Mouse (Mus musculus) urinary bladder, postnatal 36 days (tissue): ENCODE data around the gene Fcer1g.

Experiments used
- DNase-seq, 2 experiments: peaks; one replicate each; pipeline ENCODE4 v3.0.0; 2022; ENCODE audit warnings: low spot score in 2 of 2, mixed read lengths in 1 of 2

Fcer1g gene

DNA sequence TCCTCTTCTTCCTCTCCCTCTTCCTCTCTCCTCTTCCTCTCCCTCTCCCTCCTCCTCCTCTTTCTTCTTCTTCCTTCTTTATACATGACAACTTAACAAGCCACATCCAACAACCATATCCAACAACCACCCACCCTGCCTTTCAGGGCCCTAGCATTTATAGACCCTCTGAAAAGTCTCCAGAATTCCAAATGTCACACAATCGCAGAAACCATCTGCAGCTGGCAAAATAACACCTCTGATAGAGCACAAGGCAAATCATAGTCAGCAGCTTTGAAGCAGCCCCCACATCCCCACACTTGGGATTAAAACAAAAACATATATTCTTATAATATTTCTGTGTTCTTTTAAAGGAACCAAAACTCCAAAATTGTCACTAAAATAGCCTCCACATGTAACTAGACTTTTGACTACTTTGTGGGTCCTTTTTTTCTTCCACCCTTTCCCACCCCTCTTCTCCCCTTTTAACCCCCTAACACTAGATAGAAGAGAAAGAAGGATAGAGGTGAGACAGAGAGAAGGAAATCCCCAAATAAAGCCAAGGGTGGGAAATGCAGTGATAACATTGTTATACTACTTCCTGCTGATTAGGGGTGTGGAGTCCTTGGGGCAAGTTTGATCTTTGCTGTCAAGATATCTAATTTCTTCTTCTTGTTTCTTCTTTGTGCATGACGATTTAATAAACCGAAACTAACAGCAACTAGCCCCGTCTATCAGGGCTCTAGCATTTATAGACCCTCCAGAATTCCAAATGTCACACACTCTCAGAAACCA lies 32.0 kb upstream of the Fcer1g start:
- no peak for DNase-seq

DNA sequence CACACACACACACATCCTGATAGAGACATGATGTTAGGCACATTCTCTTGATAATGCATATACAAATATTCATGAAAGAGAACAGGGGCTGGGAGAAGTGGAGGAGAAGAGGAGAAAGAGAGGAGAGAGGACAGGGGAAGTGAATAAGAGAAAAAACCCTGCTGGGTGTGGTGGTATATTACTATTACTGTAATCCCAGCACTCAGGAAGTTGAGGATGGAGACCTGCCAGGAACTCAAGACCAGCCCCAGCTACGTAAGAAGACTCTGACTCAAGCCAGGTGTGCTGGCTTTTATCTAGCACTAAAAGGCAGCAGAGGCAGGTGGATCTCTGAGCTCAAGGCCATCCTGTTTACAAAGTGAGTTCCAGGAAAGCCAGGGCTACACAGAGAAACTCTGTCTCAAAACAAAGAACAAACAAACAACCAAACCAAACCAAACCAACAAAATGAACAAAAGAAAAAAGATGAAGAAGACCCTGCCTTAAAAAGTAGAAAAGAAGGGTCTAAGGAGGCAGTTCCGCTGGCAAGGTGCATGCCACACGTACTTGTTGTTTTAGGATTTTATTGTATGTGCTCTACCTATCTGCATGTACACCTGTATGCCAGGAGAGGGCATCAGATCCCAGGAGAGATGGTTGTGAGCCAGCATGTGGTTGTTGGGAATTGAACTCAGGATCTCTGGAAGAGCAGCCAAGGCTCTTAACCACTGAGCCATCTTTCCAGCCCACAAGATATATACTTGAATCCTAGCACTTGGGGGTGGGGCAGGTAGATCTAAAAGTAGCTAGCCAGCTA lies 29.7 kb upstream of the Fcer1g start:
- no peak for DNase-seq

DNA sequence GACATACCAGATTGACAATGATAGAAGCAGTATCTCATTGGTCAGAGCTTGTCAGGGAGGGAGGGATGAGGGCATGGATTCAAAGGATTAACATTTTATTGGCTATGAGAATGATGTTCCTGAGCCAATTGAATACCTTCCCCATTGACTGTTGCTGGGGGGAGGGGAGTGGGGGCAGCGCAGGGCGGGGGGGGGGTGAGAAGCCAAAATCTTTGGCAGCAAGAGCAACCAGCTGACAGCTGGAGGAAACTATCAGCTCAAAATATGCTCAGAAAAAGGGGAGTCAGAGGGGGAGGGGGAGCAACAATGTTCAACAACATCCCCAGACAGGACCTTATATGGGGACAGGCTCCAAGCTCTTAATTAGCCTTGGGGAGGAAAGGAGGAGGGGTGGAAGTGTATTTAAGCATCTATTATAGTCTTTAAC lies 29.0 kb upstream of the Fcer1g start:
- DNase-seq: no peak

DNA sequence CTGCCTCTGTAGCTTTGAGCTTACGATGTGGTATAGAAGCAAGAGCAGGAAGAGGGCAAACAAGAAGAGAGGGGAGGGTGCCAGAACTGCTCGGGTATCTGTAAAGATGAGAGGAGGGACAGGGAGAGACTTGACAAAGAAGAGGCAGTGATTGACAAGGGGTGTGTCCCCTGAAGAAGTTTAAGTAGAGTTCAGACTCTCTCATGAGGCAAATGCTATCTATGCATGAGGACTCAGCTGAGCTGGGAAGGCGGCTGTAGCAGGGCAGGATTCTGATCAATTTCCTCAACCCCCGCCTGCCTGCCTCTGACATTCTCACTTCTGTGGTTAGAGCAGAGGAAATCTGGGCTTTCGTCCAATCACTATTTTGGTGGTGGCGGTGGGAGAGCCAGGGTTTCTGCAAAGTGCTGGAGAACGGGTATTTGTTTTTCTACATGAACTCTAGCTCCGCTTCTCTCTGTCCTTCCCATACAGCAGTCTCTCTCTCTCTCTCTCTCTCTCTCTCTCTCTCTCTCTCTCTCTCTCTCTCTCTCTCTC lies 28.5 kb upstream of the Fcer1g start:
- no peak for DNase-seq

DNA sequence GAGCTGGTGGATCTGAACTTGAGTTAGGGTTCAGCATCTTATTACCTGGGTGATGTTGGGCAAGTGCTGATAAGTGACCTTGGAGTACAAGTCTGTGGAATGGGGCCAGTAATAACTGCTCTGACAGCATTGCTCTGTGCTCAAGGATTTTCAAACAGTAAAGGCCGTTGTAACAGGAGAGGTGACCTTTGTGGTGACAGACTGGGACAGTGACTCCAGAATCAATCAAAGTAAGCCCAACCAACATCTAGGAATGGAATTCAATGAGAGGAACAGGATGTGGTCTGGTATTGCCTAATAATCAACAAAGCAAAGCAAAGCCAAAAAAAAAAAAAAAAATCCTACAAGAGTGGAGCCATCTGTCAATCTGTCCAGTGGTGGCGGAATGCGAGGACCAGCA lies 26.2 kb upstream of the Fcer1g start:
- no peak for DNase-seq

DNA sequence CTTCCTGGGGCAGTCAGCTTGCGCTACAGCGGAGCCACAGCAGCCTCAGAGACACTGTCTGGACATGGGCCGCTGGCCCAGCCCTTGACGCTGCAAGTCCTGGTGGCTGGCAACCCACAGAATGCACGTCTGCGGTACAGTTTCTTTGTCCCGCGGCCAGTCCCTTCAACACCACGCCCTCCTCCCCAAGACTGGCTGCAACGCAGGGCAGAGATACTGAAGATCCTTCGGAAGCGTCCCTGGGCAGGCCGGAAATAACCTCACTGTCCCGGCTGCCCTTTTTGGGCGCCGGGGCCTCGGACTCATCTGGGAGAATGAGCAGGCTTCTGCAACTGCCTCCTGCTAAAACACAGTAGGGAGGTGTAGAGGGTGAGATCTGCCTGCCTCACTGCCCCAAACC lies 24.8 kb upstream of the Fcer1g start:
- no peak for DNase-seq

DNA sequence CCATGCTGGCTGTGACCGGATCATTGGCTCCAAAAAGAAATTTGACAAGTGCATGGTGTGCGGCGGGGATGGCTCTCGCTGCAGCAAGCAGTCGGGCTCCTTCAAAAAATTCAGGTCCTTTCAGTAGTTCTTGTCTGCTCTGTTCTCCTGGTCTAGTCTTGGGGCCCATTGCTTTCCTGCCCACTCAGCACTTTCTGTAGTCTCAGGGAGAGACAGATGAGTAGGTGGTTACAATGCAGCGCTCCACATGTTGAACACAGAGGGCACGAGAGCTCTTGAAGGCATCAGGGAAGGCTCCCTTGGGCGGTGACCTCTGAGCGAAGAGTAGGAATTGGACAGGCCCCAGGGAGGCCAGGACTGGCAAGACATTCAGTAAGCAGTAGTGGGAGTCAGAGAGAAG lies 23.6 kb upstream of the Fcer1g start:
- DNase-seq: no peak

DNA sequence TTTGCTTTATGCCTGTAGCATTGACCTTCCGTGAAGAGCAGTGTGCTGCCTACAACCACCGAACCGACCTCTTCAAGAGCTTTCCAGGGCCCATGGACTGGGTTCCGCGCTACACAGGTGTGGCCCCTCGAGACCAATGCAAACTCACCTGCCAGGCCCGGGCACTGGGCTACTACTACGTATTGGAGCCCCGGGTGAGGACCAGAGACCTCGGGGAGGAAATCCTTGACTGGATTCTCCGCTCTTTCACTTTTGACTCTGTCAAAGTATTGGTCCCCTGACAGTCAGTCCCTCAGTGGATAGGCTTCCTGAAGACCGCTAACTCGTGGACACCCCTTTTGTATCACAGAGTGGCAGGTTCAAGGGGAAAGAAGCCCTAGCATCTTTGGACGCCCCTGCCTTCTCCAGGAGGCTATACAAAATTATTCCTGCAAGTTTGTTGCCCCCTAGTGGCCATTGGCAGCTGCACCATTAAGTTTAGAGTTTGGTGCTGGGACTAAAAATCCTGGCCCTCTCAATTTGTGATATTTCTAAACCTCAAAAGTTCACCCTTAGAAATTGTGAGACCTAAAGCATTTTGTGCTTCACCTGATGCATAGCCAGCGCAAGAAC lies 22.9 kb upstream of the Fcer1g start:
- peak in 1 of 2 experiments; percentile 49 for DNase-seq

DNA sequence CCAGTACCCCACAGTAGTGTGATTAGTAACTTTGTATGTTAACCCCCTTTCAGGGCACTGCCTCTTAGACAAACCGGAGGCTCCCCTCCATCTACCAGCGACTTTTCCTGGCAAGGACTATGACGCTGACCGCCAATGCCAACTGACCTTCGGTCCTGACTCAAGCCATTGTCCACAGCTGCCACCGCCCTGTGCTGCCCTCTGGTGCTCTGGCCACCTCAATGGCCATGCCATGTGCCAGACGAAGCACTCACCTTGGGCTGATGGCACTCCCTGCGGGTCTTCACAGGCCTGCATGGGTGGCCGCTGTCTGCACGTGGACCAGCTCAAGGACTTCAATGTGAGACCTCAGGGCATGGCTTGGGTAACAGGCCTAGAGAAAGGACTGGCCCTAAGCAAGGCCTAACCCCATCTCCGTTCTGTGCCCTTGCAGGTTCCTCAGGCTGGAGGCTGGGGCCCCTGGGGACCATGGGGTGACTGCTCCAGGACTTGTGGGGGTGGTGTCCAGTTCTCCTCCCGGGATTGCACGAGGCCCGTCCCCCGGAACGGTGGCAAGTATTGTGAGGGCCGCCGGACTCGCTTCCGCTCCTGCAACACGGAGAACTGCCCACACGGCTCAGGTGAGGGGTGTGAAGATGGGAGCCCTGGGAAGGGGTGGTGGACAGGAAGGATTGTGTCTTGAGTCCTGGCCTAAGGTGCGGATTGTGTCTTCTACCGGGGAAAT lies 22.1 kb upstream of the Fcer1g start:
- no peak for DNase-seq

DNA sequence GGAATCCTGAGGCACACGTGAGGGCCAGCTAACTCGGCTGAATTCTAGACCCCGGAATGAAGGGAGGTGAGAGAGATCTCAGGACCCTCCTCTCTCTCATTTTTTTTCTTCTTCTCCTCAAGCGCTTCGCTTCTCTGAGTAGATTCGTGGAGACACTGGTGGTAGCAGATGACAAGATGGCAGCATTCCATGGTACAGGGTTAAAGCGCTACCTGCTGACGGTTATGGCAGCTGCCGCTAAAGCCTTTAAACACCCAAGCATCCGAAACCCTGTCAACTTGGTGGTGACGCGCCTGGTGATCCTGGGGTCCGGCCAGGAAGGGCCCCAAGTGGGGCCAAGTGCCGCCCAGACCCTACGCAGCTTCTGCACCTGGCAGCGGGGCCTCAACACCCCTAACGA lies 18.2 kb upstream of the Fcer1g start:
- DNase-seq: no peak

DNA sequence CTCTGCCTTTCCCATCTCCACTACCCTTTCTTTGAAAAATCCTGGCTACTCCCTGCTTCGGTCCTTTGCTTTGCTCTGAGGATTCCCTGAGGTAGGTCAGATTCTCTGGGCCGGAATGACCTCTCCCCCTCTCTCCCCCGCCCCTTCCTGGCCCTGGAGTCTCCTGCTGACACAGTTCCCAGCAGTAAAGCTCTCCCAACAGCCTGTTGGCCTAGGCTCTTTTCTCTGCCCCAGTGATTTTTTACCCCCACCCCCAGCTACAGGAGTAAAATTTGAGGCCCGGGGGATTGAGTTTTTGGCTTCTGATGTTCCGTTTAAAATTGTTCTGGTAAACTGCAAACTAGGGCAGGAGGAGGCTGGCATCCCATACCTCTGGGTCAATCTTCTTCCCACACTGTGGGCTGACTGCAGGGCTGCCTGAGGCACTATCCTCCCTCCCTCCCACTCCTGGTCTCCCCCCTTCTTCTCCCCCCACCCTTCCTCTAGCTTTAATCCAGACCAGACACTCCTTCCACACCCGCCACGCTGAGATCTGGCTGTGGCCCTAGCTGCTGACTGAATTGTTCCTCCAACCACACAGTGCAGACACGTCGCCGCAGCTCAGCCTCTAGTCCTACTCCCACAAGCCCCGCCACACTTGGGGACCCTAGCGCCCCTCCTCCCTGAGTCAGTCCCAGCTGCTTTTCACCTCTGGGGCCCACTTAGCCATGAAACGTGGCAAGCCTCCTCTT lies 17.6 kb upstream of the Fcer1g start:
- DNase-seq: peak in 1 of 2 experiments; percentile 29

DNA sequence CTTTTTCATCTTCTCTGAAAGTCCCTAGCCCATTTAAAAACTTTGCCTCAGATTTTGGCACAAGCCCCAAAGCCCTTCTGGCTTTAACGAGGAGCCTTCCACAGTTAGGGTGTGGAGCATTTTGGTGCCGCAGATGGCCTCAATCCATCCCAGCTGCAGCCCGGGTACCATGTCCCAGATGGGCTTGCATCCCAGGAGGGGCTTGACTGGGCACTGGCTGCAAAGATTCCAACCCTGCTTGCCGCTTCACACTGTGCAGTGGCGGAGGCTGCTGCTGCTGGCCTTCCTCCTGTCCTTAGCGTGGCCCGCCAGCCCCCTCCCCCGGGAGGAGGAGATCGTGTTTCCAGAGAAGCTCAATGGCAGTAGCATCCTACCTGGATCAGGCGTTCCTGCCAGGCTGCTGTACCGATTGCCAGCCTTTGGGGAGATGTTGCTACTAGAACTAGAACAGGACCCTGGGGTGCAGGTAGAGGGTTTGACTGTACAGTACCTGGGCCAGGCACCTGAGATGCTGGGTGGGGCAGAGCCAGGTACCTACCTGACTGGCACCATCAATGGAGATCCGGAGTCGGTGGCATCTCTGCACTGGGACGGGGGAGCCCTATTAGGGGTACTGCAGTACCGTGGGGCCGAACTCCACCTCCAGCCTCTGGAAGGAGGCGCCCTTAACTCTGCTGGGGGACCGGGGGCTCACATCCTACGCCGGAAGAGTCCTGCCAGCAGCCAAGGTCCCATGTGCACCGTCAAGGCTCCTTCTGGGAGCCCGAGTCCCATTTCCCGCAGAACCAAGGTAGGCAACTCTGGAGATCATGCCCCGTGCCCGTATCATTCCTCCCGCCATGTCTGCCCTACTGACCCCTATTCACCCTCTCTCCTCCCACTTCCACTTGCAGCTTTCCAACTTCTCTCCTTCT lies 16.8 kb upstream of the Fcer1g start, which contains the start of gene Ndufs2:
Ndufs2 (minus strand) TSS at position 709 of the 914 bp plus-strand sequence.
- DNase-seq: no peak

DNA sequence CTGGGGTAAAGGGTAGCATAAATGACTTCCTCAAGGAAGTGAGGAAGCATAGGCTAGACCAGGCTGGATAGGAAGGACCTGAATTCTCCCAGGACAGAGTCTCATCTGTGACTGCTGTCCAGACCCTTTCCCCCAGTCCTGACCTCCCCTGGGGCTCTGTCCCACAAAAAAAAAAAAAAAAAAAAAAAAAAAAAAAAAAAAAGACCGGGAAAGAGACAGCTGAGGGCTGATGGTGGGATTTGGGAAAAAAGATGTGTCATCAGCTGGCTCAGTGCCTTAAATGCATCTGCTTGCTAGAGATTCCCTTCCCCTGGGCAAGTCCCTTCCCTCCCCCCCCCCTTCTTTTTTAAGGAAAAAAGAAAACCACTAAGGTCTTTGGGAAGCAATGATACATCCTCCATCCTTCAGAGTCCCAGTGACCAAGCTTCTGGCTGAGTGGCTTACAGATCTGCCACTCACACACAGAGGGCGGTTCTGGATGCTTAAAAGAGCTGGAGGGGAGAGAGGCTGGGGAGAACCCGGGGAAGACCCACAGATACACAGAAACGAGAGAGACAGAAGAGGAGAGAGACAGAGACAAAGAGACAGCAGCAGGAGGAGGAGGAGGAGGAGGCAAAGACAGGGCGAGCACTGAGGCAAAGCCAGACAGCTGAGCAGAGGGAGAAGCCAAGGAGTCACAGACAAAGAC lies 15.9 kb upstream of the Fcer1g start, which contains the start of gene Adamts4:
Adamts4 (plus strand) TSS at position 509 of the 688 bp plus-strand sequence.
- DNase-seq: no peak

DNA sequence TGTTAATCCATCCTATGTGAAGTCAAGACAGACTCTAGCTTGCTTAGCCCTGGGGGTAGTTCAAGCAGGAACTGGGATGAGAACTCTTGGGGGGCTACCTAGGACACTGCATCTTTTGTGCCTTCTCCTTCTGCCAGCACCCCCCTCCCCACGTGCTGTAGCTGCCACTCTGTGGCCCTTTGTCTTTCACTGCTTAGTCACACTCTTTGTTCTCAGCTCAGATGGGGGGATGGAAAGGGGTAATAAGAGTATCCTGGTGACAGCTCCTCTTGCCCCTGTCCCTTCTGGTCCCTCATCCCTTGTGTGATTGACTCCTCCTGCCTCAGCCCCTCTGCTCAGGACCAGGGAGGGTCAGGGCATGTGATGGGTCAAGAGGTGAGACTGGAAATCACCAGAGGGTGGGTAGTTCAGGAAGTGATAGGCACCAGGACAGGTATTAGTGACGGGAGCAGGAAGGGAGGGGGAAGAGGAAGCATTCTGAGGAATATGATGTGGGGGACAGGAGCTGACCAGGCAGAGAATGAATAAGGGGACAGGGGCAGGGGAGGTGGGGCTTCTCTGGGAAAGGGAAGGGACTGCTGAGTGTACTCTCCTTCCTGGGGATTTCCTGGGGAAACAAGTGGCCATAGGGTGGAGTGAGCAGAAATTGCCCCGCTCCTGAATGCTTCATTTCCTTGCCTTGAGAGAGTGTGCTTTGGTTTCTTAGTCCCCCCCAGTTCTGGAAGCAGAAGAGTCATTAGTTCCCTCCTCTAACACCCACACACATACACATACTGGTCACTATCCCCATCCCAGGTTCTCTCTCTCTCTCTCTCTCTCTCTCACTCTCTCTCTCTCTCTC lies 14.4 kb upstream of the Fcer1g start:
- no peak for DNase-seq

DNA sequence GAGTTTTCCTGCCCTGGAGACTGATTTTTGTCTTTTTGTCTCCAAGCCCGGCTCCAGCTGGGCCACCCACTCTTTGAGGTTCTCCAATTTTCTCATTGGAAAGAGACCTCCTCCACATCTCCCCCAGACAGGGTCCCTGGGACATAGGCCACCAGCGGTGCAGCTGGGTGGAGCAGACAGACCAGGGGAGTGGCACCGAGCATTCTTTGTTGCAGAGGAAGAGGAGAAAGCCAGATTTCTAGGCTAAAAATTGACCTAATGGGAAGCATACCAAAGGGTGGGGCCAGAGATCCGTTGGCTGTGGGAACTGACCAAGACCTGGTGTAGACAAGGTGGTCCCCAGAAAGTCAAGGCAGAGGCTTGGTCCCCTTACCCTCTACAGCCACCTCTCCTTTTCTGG lies 13.8 kb upstream of the Fcer1g start:
- no peak for DNase-seq

DNA sequence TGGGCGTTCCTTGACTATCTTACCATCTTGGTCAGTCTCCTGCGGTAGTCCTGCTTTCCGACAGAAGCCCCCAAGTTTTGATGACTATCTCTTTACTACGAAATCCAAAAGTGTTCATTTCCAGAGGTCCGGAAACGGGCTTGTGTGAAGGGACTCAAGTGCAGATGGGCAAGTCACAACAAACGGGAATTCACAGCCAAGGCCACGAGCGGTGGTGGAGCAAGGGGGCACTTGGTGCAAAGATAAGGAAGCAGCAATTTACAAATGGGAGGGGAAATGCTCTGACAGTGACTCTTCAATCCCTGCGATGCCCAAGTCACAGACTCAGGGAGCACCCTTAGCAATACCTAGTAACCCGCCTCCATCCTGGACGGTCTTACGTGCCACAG lies 13.3 kb upstream of the Fcer1g start:
- no peak for DNase-seq

DNA sequence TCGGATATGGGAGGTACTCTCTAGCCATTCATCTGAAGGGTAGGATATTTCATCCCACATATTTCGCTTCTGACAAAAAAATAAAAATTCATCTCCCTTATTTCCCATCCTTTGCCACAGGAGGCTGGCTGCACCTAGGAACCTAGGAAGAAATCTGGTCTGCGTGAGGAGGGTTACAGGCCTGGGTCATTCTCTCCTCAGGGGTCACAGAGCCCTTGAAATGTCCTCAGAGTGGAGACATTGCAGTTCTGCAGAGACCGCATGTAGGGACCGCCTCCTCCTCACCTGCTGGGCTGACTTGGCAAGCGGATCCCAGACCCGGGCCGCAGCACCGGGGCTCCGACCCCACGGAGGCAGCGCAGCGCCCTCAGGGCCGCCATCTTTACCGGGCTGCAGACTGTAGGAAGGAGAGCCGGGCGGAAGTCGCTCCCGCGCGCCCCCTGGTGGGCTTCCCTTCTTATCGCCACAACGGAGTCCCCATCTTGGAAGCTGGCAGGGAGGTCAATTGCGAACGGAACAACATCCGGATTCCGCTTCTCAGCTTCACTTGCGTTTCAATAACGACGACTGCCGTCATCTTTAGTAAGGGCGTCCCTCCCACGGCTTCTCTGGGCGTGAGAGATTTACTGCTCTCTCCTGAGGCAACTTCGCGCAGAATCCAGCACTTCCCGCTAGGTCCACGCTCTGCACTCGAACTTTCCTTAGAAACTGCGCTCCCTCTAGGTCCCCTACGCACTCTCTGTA lies 12.7 kb upstream of the Fcer1g start:
- peak; percentile 96 to 97 for DNase-seq

DNA sequence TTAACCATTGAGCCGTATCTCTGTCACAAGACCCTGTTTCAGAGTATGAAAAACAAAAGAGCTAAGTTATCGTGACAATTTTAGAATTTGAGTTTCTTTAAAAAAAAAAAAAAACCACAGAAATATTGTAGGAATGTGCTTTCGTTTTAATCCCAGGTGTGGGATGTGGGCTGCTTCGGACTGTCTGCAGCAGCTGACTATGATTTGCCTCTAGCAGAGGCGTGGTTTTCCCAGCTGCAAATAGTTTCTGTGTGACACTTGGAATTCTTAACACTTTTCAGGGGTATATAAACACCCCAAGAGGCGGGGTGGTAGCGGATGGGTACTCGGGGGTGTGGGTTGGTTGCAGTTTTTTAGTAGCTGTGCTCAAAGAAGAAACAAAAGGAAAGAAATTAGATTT lies 11.2 kb upstream of the Fcer1g start:
- DNase-seq: no peak
